Mouse (Mus musculus): Measurements from ENCODE around the gene Nktr. TPM values are rescaled to one million over a fixed set of nuclear protein-coding genes. Genes with fewer than 3 reads are reported as not detected.

Gene Nktr
- total and polyA plus RNA-seq, 2 experiments from 2014 or later: 31.1 to 44.8 TPM

- no peak for DNase-seq (ENCODE audit: low spot score)
- Histone ChIP-seq H3K27ac (ENCODE audit: low read depth) (no peak overlapping the region), H3K9ac (replicated peaks; ENCODE audit: low read depth, low read length) (no peak overlapping the region), H3K4me1 (ENCODE audit: control insufficient read depth, insufficient read depth) (0 out of 2 replicates have a peak, but pooled peaks cover under 1% of the 10 kb centered on the region), H3K4me2 (ENCODE audit: low read depth, low read length) (no peak overlapping the region), H3K36me3 (replicated peaks; ENCODE audit: control insufficient read depth, insufficient read depth, low read length) (0 out of 2 replicates have a peak, but pooled peaks cover 7% of the 10 kb centered on the region), H3K4me3 (ENCODE audit: low read depth, low read length) (no peak overlapping the region), H3K27me3 (ENCODE audit: control insufficient read depth, insufficient read depth, low read length) (no peaks in the 10 kb centered on the region), H3K9me3 (replicated peaks; ENCODE audit: control insufficient read depth, low read length) (no peaks in the 10 kb centered on the region)
- no peak for TF ChIP-seq EP300 (IDR thresholded peaks at IDR 0.05; ENCODE audit: low read depth)
- no peak for TF ChIP-seq CTCF (IDR thresholded peaks at IDR 0.05; ENCODE audit: low read depth)
- ATAC-seq (ENCODE audit: insufficient read depth, low read depth): no peak
- WGBS: 74% methylated on average over 2 of the region's 2 CpGs
These were observed 67.4 kb downstream of the Nktr start for GRCm38 (mm10) chr9:121786359-121786758.

DNA sequence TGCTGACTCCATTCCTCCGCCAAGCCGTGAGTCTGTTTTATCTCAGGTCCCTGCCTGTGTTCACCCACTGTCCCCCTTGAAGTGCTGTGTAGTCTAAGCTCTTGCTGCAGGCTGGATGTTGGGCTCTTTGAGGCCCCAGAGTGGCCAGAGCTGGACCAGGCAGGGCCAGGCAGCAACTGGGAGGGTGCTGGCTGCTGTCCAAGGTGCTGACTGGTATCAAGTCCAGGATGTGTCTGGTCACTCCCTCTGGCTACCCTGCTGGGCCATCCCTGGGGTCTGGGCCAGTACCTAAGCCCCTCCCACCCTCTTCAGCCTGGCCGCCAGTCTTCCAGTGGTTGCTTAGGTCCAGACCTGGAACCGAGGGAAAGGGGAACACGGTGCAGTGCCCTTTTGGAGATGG, 72.2 kb downstream of the Nktr start:
- no peaks in the 10 kb centered on the region for H3K27me3 ChIP-seq (ENCODE audit: control insufficient read depth, insufficient read depth, low read length)
- H3K9me3 ChIP-seq (replicated peaks; ENCODE audit: control insufficient read depth, low read length): no peaks in the 10 kb centered on the region
- H3K4me1 ChIP-seq (ENCODE audit: control insufficient read depth, insufficient read depth): peaks cover 33% of the 10 kb centered on the region
- H3K4me3 ChIP-seq (ENCODE audit: low read depth, low read length): peak overlapping the region; percentile 43
- DNase-seq (ENCODE audit: low spot score): peak; percentile 78
- H3K4me2 ChIP-seq (ENCODE audit: low read depth, low read length): peak overlapping the region; percentile 72
- TF ChIP-seq EP300 (IDR thresholded peaks at IDR 0.05; ENCODE audit: low read depth): no peak
- TF ChIP-seq CTCF (IDR thresholded peaks at IDR 0.05; ENCODE audit: low read depth): no peak
- no peak overlapping the region for H3K9ac ChIP-seq (replicated peaks; ENCODE audit: low read depth, low read length)
- 3% methylated on average over 5 of the region's 5 CpGs for WGBS
- H3K36me3 ChIP-seq (replicated peaks; ENCODE audit: control insufficient read depth, insufficient read depth, low read length): 0 out of 2 replicates have a peak, but pooled peaks cover 7% of the 10 kb centered on the region
- ATAC-seq (ENCODE audit: insufficient read depth, low read depth): peak; percentile 58
- H3K27ac ChIP-seq (ENCODE audit: low read depth): peak overlapping the region; percentile 92

DNA sequence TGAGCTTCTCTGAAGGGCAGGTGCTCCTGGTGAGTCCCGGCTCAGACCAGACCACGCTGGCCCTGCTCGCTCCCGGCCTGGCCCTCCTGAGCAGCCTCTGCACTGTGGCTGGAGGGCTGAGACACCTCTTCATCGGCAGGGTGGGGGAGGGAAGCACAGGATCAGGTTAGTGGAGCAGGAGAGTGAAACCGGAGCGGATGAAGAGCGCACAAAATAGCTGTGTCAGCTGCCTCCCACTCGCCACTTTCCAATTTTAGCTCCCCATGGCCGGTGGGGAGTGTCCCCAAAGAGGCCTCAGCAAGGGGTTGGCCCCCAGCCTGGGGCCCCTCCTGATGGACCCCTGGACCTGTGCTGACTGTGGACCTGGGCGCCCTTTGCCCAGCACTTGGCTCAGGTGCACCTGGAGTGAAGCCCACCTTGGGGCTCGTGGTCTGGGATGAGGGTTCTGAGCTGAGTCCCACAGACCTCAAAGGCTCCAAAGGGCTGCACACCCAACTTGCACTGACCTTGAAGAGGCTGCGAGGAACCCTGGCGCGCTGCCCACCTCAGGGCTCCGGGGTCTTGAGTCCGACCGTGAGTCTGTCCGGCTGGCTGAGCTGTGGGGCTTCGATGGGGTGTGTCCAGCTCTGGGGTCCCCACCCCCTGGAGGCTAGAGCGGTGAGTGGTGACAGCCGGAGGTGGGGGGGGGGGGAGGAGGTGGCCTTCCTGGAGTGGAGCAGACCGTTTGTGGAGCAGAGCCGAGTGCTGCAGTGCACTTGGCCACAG, 73.0 kb downstream of the Nktr start, which contains the start of gene Hhatl:
Gene Hhatl, minus strand, starts transcription at position 751 of the 765 bp plus-strand sequence.
- peak; percentile 44 for DNase-seq (ENCODE audit: low spot score)
- peak within 1 kb of the TSS; percentile 47 for H3K9ac ChIP-seq (replicated peaks; ENCODE audit: low read depth, low read length)
- H3K4me3 ChIP-seq (ENCODE audit: low read depth, low read length): peak within 1 kb of the TSS; percentile 43
- no peaks in the 10 kb centered on the region for H3K27me3 ChIP-seq (ENCODE audit: control insufficient read depth, insufficient read depth, low read length)
- 22% methylated on average over 23 of the region's 24 CpGs for WGBS
- peak within 1 kb of the TSS; percentile 92 for H3K27ac ChIP-seq (ENCODE audit: low read depth)
- peak; percentile 60 for ATAC-seq (ENCODE audit: insufficient read depth, low read depth)
- TF ChIP-seq CTCF (IDR thresholded peaks at IDR 0.05; ENCODE audit: low read depth) (0 out of 2 replicates have a peak, but pooled peaks have one; percentile 1), EP300 (IDR thresholded peaks at IDR 0.05; ENCODE audit: low read depth) (no peak)
- 0 out of 2 replicates have a peak, but pooled peaks cover 7% of the 10 kb centered on the region for H3K36me3 ChIP-seq (replicated peaks; ENCODE audit: control insufficient read depth, insufficient read depth, low read length)
- peak within 1 kb of the TSS; percentile 72 for H3K4me2 ChIP-seq (ENCODE audit: low read depth, low read length)
- H3K4me1 ChIP-seq (ENCODE audit: control insufficient read depth, insufficient read depth): peaks cover 33% of the 10 kb centered on the region
- no peaks in the 10 kb centered on the region for H3K9me3 ChIP-seq (replicated peaks; ENCODE audit: control insufficient read depth, low read length)

DNA sequence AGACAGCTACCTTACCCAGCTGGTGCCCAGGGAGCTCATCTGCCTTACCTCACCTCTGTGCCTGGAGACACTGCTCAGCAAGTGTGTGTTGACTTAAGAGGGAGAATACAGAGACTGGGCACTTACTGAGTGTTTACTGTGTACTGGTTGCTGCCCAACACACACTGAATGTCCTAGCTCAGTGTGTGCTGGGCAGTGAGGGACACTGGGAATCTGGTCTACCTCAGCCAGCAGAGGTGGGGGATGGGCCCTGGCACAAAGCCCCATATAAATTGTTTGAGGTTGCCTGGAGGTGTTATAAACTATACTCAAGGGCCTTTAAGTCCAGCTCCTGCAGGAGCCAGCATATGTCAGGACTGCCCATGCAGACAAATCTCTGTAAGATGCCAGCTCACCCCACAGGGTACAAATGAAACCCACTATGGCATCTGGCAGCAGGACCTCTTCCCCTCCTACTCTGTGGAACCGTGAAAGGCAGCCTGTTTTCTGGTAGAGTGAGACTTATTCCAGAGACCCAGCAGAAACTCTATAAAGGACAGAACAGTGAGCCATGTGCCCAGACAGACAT, 76.1 kb downstream of the Nktr start:
- peak; percentile 67 for DNase-seq (ENCODE audit: low spot score)

GRCm38 (mm10) chr9:121797722-121798121, 78.8 kb downstream of the Nktr start:
- 25% methylated on average over 12 of the region's 12 CpGs for WGBS
- no peak for ATAC-seq (ENCODE audit: insufficient read depth, low read depth)

More for the DNA sequence above, 76.1 kb downstream of the Nktr start:
- Histone ChIP-seq H3K36me3 (replicated peaks; ENCODE audit: control insufficient read depth, insufficient read depth, low read length) (no peaks in the 10 kb centered on the region), H3K27ac (ENCODE audit: low read depth) (peak overlapping the region; percentile 76), H3K27me3 (ENCODE audit: control insufficient read depth, insufficient read depth, low read length) (no peaks in the 10 kb centered on the region), H3K4me2 (ENCODE audit: low read depth, low read length) (no peak overlapping the region), H3K4me1 (ENCODE audit: control insufficient read depth, insufficient read depth) (peaks cover 40% of the 10 kb centered on the region), H3K4me3 (ENCODE audit: low read depth, low read length) (no peak overlapping the region), H3K9me3 (replicated peaks; ENCODE audit: control insufficient read depth, low read length) (no peaks in the 10 kb centered on the region), H3K9ac (replicated peaks; ENCODE audit: low read depth, low read length) (no peak overlapping the region)
- peak; percentile 66 for ATAC-seq (ENCODE audit: insufficient read depth, low read depth)
- no peak for TF ChIP-seq CTCF (IDR thresholded peaks at IDR 0.05; ENCODE audit: low read depth)
- no peak for TF ChIP-seq EP300 (IDR thresholded peaks at IDR 0.05; ENCODE audit: low read depth)
- WGBS: 67% methylated on average over 1 of the region's 1 CpGs

More at GRCm38 (mm10) chr9:121797722-121798121, 78.8 kb downstream of the Nktr start:
- Histone ChIP-seq H3K27me3 (ENCODE audit: control insufficient read depth, insufficient read depth, low read length) (no peaks in the 10 kb centered on the region), H3K4me3 (ENCODE audit: low read depth, low read length) (no peak overlapping the region), H3K9ac (replicated peaks; ENCODE audit: low read depth, low read length) (no peak overlapping the region), H3K4me1 (ENCODE audit: control insufficient read depth, insufficient read depth) (peaks cover 28% of the 10 kb centered on the region), H3K27ac (ENCODE audit: low read depth) (no peak overlapping the region), H3K36me3 (replicated peaks; ENCODE audit: control insufficient read depth, insufficient read depth, low read length) (no peaks in the 10 kb centered on the region), H3K9me3 (replicated peaks; ENCODE audit: control insufficient read depth, low read length) (no peaks in the 10 kb centered on the region), H3K4me2 (ENCODE audit: low read depth, low read length) (no peak overlapping the region)
- DNase-seq (ENCODE audit: low spot score): no peak
- TF ChIP-seq CTCF (IDR thresholded peaks at IDR 0.05; ENCODE audit: low read depth) (no peak), EP300 (IDR thresholded peaks at IDR 0.05; ENCODE audit: low read depth) (no peak)

Measured in heart, postnatal 0 days (tissue).